Mouse (Mus musculus) urinary bladder, postnatal 4 days (tissue): ENCODE data around the gene Dnajb13.
A peak's percentile ranks its signal among the peaks of the same experiment; 100 is the strongest.

ENCODE experiments used
- DNase-seq, 2 experiments: peaks; one replicate each; pipeline ENCODE4 v3.0.0; 2021 to 2022; ENCODE audit warnings: low spot score in 2 of 2

The Dnajb13 gene

GRCm38 (mm10) chr7:100508670-100509069 is 6.1 kb downstream of the Dnajb13 start:
- no peak for DNase-seq

DNA sequence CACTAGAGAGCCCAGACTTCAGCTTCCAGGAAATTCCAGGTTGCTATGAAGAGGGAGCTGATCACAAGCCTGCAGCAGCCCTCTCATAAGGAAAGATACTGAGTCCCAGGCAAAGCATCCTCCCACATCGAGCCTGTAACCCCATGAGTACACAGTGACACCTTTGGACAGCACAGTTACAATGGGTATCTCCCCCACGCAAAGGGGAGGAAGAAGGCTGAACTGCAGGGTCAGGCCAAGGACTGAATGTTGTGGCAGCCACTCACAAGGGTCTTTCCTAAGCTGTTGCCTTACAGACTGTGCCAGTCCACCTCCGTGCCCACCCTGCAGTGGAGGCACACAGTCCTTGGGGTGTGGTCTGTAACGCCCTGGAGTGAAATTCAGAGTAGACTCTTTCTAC is 8.3 kb downstream of the Dnajb13 start:
- no peak for DNase-seq

DNA sequence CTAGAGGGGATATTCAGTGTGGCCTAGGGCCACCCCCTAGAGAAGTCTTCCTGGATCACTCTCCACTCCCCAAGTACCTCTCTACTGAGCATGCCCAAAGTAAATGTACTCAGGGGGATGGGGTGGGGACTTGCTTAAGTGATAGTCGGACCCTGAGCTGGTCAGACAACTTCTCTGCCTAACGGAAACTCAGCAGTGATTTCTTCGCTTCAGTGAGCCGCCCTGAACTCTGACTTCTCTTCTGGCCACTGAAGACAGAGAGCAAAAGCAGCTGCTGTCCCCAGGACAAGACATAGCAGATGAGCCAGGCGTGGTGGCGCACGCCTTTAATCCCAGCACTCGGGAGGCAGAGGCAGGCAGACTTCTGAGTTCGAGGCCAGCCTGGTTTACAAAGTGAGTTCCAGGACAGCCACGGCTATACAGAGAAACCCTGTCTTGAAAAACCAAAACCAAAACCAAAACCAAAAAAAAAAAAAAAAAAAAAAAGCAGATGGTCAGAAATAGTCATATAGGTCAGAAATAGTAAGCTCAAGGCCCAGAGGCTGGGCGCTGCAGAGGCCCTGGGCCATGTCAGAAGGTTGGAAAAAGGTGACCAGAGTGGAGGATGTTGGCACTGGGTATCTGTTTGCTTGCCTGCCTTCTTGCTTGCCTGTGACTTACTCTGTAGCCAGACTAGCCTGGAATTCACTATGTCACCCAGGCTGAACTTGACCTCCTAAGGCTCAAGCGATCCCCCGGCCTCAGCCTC is 9.8 kb downstream of the Dnajb13 start:
- no peak for DNase-seq

GRCm38 (mm10) chr7:100503076-100503475 is 11.7 kb downstream of the Dnajb13 start:
- DNase-seq = no peak

GRCm38 (mm10) chr7:100502374-100502922 is 12.3 kb downstream of the Dnajb13 start:
- no peak for DNase-seq

GRCm38 (mm10) chr7:100501844-100502373 is 12.9 kb downstream of the Dnajb13 start:
- no peak for DNase-seq

DNA sequence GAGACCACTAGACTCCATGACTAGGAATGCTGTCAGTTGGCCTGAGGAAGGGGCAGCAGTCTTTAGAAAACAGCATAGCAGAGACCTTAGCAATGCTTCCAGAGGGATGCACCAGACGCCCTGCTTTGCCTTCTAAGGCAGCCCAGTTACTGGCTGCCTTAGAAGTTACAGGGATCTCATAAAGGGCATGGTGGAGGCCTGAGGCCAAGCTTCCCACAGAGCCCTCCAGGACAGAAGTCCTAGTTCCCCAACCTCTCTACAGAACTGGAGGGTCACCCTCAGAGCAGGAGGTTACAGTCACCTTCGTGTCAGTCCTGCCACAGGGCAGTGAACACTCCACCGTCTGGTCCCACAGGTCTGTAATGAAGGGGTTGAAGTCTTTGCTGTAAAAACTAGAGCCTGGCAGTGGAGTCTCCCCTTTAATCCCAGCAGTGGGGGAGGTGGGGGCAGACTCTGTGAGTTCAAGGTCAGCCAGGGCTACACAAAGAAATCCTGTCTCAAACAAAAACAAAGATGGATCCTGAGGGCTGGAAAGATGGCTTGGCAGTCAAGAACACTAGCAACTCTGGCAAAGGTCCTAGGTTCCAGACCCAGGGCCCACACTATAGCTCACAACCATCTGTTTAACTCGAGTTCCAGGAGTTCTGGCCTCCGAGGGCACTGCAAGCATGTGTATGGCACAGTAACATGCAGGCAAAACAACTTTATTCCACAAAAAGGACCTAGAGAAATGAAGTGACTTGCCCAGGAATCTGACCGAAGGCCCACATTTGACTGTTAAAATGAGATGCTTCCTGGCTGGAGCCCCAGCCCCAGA is 13.5 kb downstream of the Dnajb13 start:
- DNase-seq = no peak

DNA sequence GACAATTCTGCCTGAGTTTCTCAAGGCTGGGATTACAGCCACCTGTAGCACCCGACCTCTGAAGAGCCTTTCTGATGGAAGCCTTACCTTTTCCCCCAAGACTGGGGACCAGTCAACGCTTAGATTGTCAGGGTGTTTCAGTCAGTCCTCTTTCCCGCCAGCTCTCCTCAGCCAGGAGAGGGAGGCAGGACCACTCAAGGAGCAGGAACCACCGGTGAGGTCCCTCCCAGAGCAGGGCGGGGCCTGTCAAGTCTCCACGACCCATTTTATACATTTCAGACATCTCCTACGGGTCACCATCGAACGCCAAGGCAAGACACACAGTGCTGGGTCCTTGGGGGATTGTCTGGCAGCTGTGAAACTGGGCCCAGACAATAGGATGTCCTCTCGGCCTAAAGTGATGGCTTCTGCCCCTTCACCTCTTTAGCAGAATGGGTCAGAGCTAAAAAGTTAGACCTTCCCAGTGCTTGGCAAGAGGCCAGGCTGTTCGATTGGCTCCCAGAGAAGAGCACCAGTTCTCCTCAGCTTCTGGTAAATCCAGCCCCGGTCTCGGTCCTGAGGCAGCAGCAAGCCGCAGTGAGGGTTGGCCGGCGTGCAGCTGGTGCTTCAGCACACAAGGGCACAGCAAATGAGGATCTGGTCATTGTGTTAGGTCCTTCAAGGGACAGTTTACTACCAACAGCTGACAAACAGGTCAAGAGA is 14.3 kb downstream of the Dnajb13 start:
- DNase-seq = no peak

DNA sequence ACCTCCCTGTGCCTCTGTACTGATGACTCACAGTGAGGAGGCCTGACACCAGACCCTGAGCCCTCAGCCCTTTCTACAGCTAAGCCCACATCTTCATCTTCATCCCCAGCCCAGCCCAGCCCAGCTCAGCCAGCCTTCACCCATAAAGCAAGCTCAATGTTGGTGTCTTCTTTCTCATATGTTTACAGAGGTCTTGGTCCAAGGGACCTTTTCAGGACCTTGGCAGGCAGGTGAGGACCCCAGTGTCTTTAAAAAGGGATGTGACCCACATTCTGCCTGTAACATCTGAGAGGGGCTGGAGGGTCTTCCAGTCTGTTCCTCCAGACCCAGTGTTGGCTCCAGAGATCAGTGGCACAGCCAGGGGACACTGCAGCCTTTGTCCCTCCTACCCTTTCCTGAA is 15.3 kb downstream of the Dnajb13 start:
- no peak for DNase-seq

- DNase-seq = no peak
Measured at GRCm38 (mm10) chr7:100497982-100498381, 16.8 kb downstream of the Dnajb13 start.

DNA sequence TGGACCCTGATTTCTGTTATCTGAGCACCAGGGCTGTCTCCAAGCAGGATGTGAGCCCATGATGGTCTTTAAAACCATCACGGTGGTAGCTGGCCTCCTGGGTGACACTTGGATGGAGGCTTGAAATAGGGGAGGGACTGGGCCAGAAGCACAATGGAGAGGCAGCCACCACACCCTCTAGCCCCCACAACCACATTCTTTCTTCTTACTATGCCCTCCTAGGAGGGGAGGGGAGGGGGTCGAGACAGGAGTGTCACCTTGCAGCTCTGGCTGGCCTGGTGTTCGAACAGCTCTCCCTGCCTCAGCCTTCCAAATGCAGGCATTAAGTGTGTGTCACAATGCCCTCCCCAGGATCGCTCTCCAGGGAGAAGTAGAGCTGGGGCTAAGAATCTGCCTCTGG is 17.4 kb downstream of the Dnajb13 start:
- no peak for DNase-seq

- no peak for DNase-seq
Measured at GRCm38 (mm10) chr7:100496791-100497190, 18.0 kb downstream of the Dnajb13 start.

DNA sequence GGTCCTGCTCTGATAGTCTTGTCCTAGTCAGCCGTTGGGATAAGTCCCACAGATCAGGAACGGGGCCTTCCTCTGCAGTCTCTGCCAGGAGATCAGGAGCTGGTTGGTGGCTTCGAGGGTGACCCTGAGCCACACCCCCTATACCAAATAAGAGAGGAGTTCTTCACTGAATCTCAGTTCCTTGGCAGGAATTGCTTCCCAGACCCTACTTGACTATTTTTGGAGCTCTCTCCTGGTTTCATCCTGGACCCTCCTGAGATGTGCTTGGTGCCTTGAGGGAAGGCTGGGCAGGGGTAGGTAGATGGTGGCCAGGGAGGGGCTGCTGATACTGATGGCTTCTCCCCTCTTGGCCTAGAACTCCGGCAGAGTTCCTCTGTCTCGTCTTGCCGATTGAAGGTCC is 18.4 kb downstream of the Dnajb13 start:
- DNase-seq = no peak

GRCm38 (mm10) chr7:100495581-100496251 is 19.0 kb downstream of the Dnajb13 start:
- peak in 1 of 2 experiments; percentile 62 for DNase-seq

DNA sequence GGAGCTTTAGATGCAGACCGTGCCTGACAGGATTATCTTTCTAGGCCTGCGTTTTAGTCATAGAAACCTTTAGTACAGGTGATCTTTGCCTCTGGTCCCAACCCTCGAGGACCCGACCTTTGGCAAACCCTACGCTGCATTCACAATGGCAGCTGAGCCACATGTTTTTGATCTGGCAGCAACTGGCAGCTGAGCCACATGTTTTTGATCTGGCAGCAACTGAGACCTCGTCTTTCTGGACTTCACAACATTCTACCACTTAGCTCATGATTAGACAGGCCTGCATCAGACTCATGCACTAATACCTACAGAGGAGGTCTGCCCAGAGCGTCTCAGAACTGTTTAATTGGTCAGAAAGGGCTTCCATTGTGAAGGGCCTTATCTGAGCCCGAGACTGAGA is 19.7 kb downstream of the Dnajb13 start:
- DNase-seq = no peak

- no peak for DNase-seq
Measured at GRCm38 (mm10) chr7:100494415-100494831, 20.3 kb downstream of the Dnajb13 start.

- DNase-seq = no peak
Measured at GRCm38 (mm10) chr7:100493484-100494414, 21.0 kb downstream of the Dnajb13 start.

DNA sequence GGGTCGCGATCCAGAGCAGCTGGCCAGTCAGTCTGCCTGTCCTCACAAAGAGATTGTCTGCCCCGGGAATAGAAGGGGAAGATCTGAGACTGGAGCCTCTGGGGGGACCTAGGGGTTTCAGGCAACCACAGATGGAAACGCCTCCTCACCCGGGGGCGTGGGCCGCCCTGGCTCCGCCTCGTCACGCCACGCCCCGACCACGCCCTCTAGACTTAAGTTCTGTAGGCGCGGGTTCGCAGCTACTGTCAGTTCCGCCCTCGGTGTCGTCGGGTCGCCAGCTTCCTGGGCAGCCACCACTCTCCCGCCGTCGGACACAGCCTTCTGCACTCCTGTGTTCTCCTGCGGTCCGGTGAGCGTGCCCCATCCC is 21.7 kb downstream of the Dnajb13 start, which contains the start of gene Ucp2:
Ucp2 (plus strand) TSS at position 221 of the 367 bp plus-strand sequence.
- peak; percentile 86 to 89 for DNase-seq

DNA sequence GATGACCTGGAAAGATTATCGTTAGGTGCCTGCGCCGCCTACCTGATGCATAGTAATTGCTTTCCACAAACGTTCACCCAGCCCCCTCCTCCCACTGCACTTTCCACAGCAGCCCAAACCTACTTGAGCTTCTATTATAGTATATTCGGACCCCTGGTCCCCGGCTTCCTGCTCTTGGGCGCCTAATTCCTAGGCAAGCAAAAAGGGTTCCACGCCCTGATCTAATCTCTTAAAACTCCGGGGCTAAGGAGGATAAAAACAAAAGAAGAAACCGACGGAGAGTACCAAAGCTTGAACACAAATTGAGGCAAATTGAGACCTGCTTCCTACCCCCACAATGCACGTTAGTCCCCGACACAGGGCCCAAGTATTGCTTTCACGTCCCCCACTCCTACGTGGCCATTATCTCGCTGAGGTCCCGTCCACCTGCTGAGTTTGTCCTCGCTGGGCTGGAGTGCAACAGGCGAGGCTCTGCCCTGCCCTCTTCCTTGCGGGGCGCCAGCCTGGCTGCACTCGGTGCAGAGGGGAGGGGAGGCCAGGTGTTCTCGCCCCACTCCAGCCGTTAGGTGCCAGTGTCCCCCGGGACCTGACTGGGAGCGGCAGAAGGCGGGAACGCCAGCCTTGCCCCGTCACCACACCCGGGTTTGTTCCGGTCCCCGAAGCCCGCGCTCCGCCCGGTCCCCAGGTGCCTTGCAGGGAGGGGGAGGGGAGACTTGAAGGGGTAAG is 22.2 kb downstream of the Dnajb13 start:
- DNase-seq = no peak
